Mouse (Mus musculus) embryo, embryonic 10.5 days (tissue): ENCODE data around the gene Hmgb1.

ENCODE experiments used
- DNase-seq: peaks from one replicate; pipeline ENCODE4 v3.0.0-alpha.2; 2015; ENCODE audit warnings: low spot score

Gene Hmgb1

GRCm38 (mm10) chr5:149104096-149104725 lies 80.1 kb downstream of the Hmgb1 start:
- DNase-seq, result no peak

GRCm38 (mm10) chr5:149101869-149102268 lies 82.4 kb downstream of the Hmgb1 start:
- no peak for DNase-seq

GRCm38 (mm10) chr5:149100091-149100490 lies 84.2 kb downstream of the Hmgb1 start:
- no peak for DNase-seq

GRCm38 (mm10) chr5:149099009-149099408 lies 85.3 kb downstream of the Hmgb1 start:
- no peak for DNase-seq

- DNase-seq, result no peak
Measured at GRCm38 (mm10) chr5:149097841-149098240, 86.4 kb downstream of the Hmgb1 start.

GRCm38 (mm10) chr5:149096284-149096683 lies 88.0 kb downstream of the Hmgb1 start:
- DNase-seq, result no peak

- no peak for DNase-seq
Measured at GRCm38 (mm10) chr5:149092926-149093325, 91.4 kb downstream of the Hmgb1 start.

- no peak for DNase-seq
Measured at GRCm38 (mm10) chr5:149092526-149092925, 91.8 kb downstream of the Hmgb1 start.

- DNase-seq, result no peak
Measured at GRCm38 (mm10) chr5:149091256-149091655, 93.0 kb downstream of the Hmgb1 start.

- no peak for DNase-seq
Measured at GRCm38 (mm10) chr5:149089860-149090259, 94.4 kb downstream of the Hmgb1 start.

GRCm38 (mm10) chr5:149089456-149089855 lies 94.8 kb downstream of the Hmgb1 start:
- DNase-seq, result no peak

GRCm38 (mm10) chr5:149088891-149089290 lies 95.4 kb downstream of the Hmgb1 start:
- DNase-seq, result no peak

- DNase-seq, result no peak
Measured at GRCm38 (mm10) chr5:149088149-149088548, 96.1 kb downstream of the Hmgb1 start.

- DNase-seq, result no peak
Measured at GRCm38 (mm10) chr5:149086382-149087244, 97.7 kb downstream of the Hmgb1 start.

- DNase-seq, result no peak
Measured at GRCm38 (mm10) chr5:149080466-149080865, 103.8 kb downstream of the Hmgb1 start.

- no peak for DNase-seq
Measured at GRCm38 (mm10) chr5:149079758-149080150, 104.5 kb downstream of the Hmgb1 start.

- peak; percentile 40 for DNase-seq
Measured at GRCm38 (mm10) chr5:149079018-149079757, 105.1 kb downstream of the Hmgb1 start.

GRCm38 (mm10) chr5:149077136-149077535 lies 107.2 kb downstream of the Hmgb1 start:
- DNase-seq, result no peak

- no peak for DNase-seq
Measured at GRCm38 (mm10) chr5:149071546-149071945, 112.7 kb downstream of the Hmgb1 start.

- DNase-seq, result no peak
Measured at GRCm38 (mm10) chr5:149068745-149069144, 115.5 kb downstream of the Hmgb1 start.

GRCm38 (mm10) chr5:149068247-149068740 lies 116.0 kb downstream of the Hmgb1 start:
- DNase-seq, result no peak

GRCm38 (mm10) chr5:149067501-149067961 lies 116.8 kb downstream of the Hmgb1 start:
- DNase-seq, result no peak
